Mouse (Mus musculus) left cerebral cortex, adult 18-20 months (tissue): ENCODE measurements at regions not wholly inside any gene's neighbourhood (a gene's known extent, or its start where the extent isn't known, plus 50 kb on each side); places are given as distances from the start of the nearest gene placed in this dataset.

Experiments
- DNase-seq, 2 experiments: peaks; one replicate each; pipeline ENCODE4 v3.0.0; 2021 to 2022; ENCODE audit warnings: low spot score in 2 of 2, mixed read lengths in 1 of 2

- no peak for DNase-seq
These were observed 264.0 kb upstream of the Cadm1 start for GRCm38 (mm10) chr9:47265946-47266490.

- DNase-seq: no peak
These were observed 253.5 kb upstream of the Cadm1 start for GRCm38 (mm10) chr9:47276303-47277005.

- no peak for DNase-seq
These were observed 250.6 kb upstream of the Cadm1 start for GRCm38 (mm10) chr9:47279410-47279809.

- no peak for DNase-seq
These were observed 249.8 kb upstream of the Cadm1 start for GRCm38 (mm10) chr9:47280146-47280545.

GRCm38 (mm10) chr9:47280598-47280997 is 249.4 kb upstream of the Cadm1 start:
- no peak for DNase-seq

GRCm38 (mm10) chr9:47283746-47284455 is 246.1 kb upstream of the Cadm1 start:
- peak in 1 of 2 experiments; percentile 7 for DNase-seq

- no peak for DNase-seq
These were observed 242.8 kb upstream of the Cadm1 start for GRCm38 (mm10) chr9:47286930-47287722.

- DNase-seq: no peak
These were observed 241.3 kb upstream of the Cadm1 start for GRCm38 (mm10) chr9:47288587-47289199.

- no peak for DNase-seq
These were observed 229.3 kb upstream of the Cadm1 start for GRCm38 (mm10) chr9:47300633-47301032.

- no peak for DNase-seq
These were observed 222.7 kb upstream of the Cadm1 start for GRCm38 (mm10) chr9:47307125-47307751.

- no peak for DNase-seq
These were observed 222.0 kb upstream of the Cadm1 start for GRCm38 (mm10) chr9:47307752-47308500.

- DNase-seq: no peak
These were observed 216.5 kb upstream of the Cadm1 start for GRCm38 (mm10) chr9:47313433-47313832.

- no peak for DNase-seq
These were observed 215.7 kb upstream of the Cadm1 start for GRCm38 (mm10) chr9:47314236-47314635.

- DNase-seq: no peak
These were observed 209.6 kb upstream of the Cadm1 start for GRCm38 (mm10) chr9:47320345-47320744.

GRCm38 (mm10) chr9:47321106-47321789 is 208.7 kb upstream of the Cadm1 start:
- no peak for DNase-seq

GRCm38 (mm10) chr9:47322293-47322692 is 207.7 kb upstream of the Cadm1 start:
- no peak for DNase-seq

GRCm38 (mm10) chr9:47323051-47323450 is 206.9 kb upstream of the Cadm1 start:
- DNase-seq: no peak

GRCm38 (mm10) chr9:47327575-47327974 is 202.4 kb upstream of the Cadm1 start:
- peak in 1 of 2 experiments; percentile 4 for DNase-seq

- DNase-seq: peak in 1 of 2 experiments; percentile 5
These were observed 197.0 kb upstream of the Cadm1 start for GRCm38 (mm10) chr9:47332929-47333328.
